Comparison of ENCODE assay signal across 8 mouse cellular contexts in genomic region chr7:29171562-29172097, GRCm38 (mm10). TPM values are rescaled to one million over a fixed set of nuclear protein-coding genes. Genes with fewer than 3 reads are reported as not detected.
DNase-seq lines count a peak whose midpoint lies in the region; ATAC-seq and TF ChIP-seq lines count a peak whose summit lies in the region.

No protein-coding gene starts in this region.

- TF ChIP-seq RAD21 in MEL (IDR thresholded peaks at IDR 0.05; ENCODE audit: low read depth, low read length), result no peak

- peak overlapping the region; percentile 74 for H3K4me2 ChIP-seq in heart, embryonic 13.5 days
- H3K4me2 ChIP-seq in hindbrain, embryonic 14.5 days (replicated peaks), result peak overlapping the region; percentile 57
- H3K4me2 ChIP-seq in midbrain, postnatal 0 days (ENCODE audit: low read depth, low read length, poor library complexity, severe bottlenecking), result peak overlapping the region; percentile 71

- H3K9ac ChIP-seq in heart, embryonic 13.5 days, result peak overlapping the region; percentile 78
- peak overlapping the region; percentile 64 for H3K9ac ChIP-seq in MEL (ENCODE audit: control insufficient read depth, low read depth, low read length, poor library complexity, severe bottlenecking)
- H3K9ac ChIP-seq in hindbrain, embryonic 14.5 days, result peak overlapping the region; percentile 31
- H3K9ac ChIP-seq in midbrain, postnatal 0 days (replicated peaks; ENCODE audit: low read length, poor library complexity, severe bottlenecking), result no peak overlapping the region

- TF ChIP-seq EP300 in MEL (IDR thresholded peaks at IDR 0.05; ENCODE audit: low read depth in 1 of 2, low read length in 2 of 2), result no peak

- H3K9me3 ChIP-seq in heart, embryonic 13.5 days, result no peaks in the 10 kb centered on the region
- no peaks in the 10 kb centered on the region for H3K9me3 ChIP-seq in MEL (replicated peaks; ENCODE audit: insufficient read depth, low read length)
- H3K9me3 ChIP-seq in hindbrain, embryonic 14.5 days (ENCODE audit: control insufficient read depth, low read length), result no peaks in the 10 kb centered on the region
- H3K9me3 ChIP-seq in midbrain, postnatal 0 days (ENCODE audit: low read length), result no peaks in the 10 kb centered on the region

- H3K79me2 ChIP-seq in MEL (ENCODE audit: control insufficient read depth, insufficient read depth, low read length, poor library complexity), result no peaks in the 10 kb centered on the region

- WGBS in heart, embryonic 13.5 days, result 4% methylated on average over 34 of the region's 34 CpGs
- 6% methylated on average over 34 of the region's 34 CpGs for WGBS in hindbrain, embryonic 14.5 days
- 10% methylated on average over 29 of the region's 34 CpGs for WGBS in midbrain, postnatal 0 days

- ATAC-seq in heart, embryonic 13.5 days (ENCODE audit: extremely low read depth, insufficient number of reproducible peaks, low FRiP score, low TSS enrichment), result no peak
- no peak for ATAC-seq in hindbrain, embryonic 14.5 days (ENCODE audit: low FRiP score)
- no peak for ATAC-seq in midbrain, postnatal 0 days (ENCODE audit: low FRiP score)
- no peak for ATAC-seq in megakaryocyte-erythroid progenitor cell, adult 5-6 weeks (replicated peaks; ENCODE audit: low FRiP score, low TSS enrichment, poor library complexity, severe bottlenecking)

- peaks cover 41% of the 10 kb centered on the region for H3K36me3 ChIP-seq in heart, embryonic 13.5 days
- H3K36me3 ChIP-seq in MEL (ENCODE audit: control insufficient read depth in 1 of 2, insufficient read depth in 2 of 2, low read length in 2 of 2), result no peaks in the 10 kb centered on the region; a peak in 1 of 4 replicates
- H3K36me3 ChIP-seq in hindbrain, embryonic 14.5 days (replicated peaks; ENCODE audit: control insufficient read depth, insufficient read depth), result peaks cover 42% of the 10 kb centered on the region
- peaks cover 39% of the 10 kb centered on the region for H3K36me3 ChIP-seq in midbrain, postnatal 0 days (ENCODE audit: insufficient read depth, low read length)

- TF ChIP-seq POLR2A in MEL (IDR thresholded peaks at IDR 0.05; ENCODE audit: control insufficient read depth in 1 of 2, insufficient read depth in 1 of 2, low read depth in 1 of 2, low read length in 2 of 2, poor library complexity in 1 of 2), result no peak

- peaks cover 45% of the 10 kb centered on the region for H3K4me1 ChIP-seq in heart, embryonic 13.5 days
- H3K4me1 ChIP-seq in MEL (ENCODE audit: control insufficient read depth in 1 of 2, insufficient read depth in 2 of 2, low read length in 2 of 2), result peaks cover 0 to 11% of the 10 kb centered on the region in 2 experiments; a peak in 2 of 4 replicates
- H3K4me1 ChIP-seq in hindbrain, embryonic 14.5 days (replicated peaks; ENCODE audit: control insufficient read depth, insufficient read depth, low read length), result peaks cover 22% of the 10 kb centered on the region
- H3K4me1 ChIP-seq in midbrain, postnatal 0 days (ENCODE audit: insufficient read depth, low read length), result peaks cover 11% of the 10 kb centered on the region; the same call in 1 of the 2 replicates

- no peak for TF ChIP-seq CTCF in MEL (IDR thresholded peaks at IDR 0.05 in 2 of 3, conservative IDR thresholded peaks at IDR 0.05 in 1 of 3; ENCODE audit: control insufficient read depth in 1 of 3, insufficient read depth in 1 of 3, low read depth in 2 of 3, low read length in 3 of 3, poor library complexity in 1 of 3, severe bottlenecking in 1 of 3)
- TF ChIP-seq CTCF in midbrain, postnatal 0 days (IDR thresholded peaks at IDR 0.05), result no peak

- peak overlapping the region; percentile 62 for H3K4me3 ChIP-seq in heart, embryonic 13.5 days
- peak overlapping the region in 1 of 2 experiments; percentile 77; a peak in 3 of 4 replicates for H3K4me3 ChIP-seq in MEL (ENCODE audit: control insufficient read depth in 1 of 2, insufficient read depth in 1 of 2, low read depth in 2 of 2, low read length in 2 of 2)
- H3K4me3 ChIP-seq in hindbrain, embryonic 14.5 days (replicated peaks; ENCODE audit: low read length), result peak overlapping the region; percentile 47
- H3K4me3 ChIP-seq in midbrain, postnatal 0 days (ENCODE audit: low read depth, low read length), result peak overlapping the region; percentile 77; the same call in 1 of the 2 replicates

- intact Hi-C loops in heart, postnatal 36 days (cut with DNase I), result loop anchor here (10.0 kb wide), 2 partner anchors 353 to 407 kb away; partner anchors contain the start of genes Nfkbib and Sirt2

- H3K27ac ChIP-seq in heart, embryonic 13.5 days (replicated peaks), result no peak overlapping the region
- no peak overlapping the region for H3K27ac ChIP-seq in MEL (ENCODE audit: control insufficient read depth, low read depth, low read length)
- no peak overlapping the region for H3K27ac ChIP-seq in hindbrain, embryonic 14.5 days
- H3K27ac ChIP-seq in midbrain, postnatal 0 days (ENCODE audit: low read depth, low read length), result no peak overlapping the region

- H3K27me3 ChIP-seq in heart, embryonic 13.5 days (replicated peaks), result peaks cover 76% of the 10 kb centered on the region
- H3K27me3 ChIP-seq in MEL (ENCODE audit: control insufficient read depth in 1 of 2, insufficient read depth in 2 of 2, low read length in 2 of 2), result no peaks in the 10 kb centered on the region
- H3K27me3 ChIP-seq in hindbrain, embryonic 14.5 days (ENCODE audit: control insufficient read depth, insufficient read depth, low read length), result peaks cover 50% of the 10 kb centered on the region
- H3K27me3 ChIP-seq in midbrain, postnatal 0 days (ENCODE audit: insufficient read depth, low read length), result peaks cover 25% of the 10 kb centered on the region

- no peak for DNase-seq in heart, postnatal 36 days
- DNase-seq in MEL (ENCODE audit: low read depth, low spot score), result no peak
- DNase-seq in hindbrain, embryonic 14.5 days (ENCODE audit: low spot score), result no peak
- DNase-seq in midbrain, postnatal 0 days (ENCODE audit: low spot score), result no peak
- DNase-seq in retina, embryonic 14.5 days (ENCODE audit: low spot score), result no peak
- no peak for DNase-seq in retina, postnatal 1 day

RNA-seq across cellular contexts. Expression of gene Spred3, which starts 1.4 kb away (rescaled TPM):
- 1.3 and 1.5 TPM in 2 replicates for polyA plus RNA-seq in heart, embryonic 13.5 days (2015; fragmentation: Nextera tagmentation; extraction: Ambion mirVana)
- under 1 TPM; 0.44 to 0.89 TPM for total RNA-seq in heart, postnatal 36 days (2021)
- 0.42 and 0.62 TPM in 2 replicates for total RNA-seq in MEL (2012; rRNA removed)
- 1 to 10 TPM in 1 of 2 experiments, not detected in 1; 3.9 TPM for polyA plus RNA-seq in MEL (2012; ENCODE audit: insufficient read depth in 1 of 2, insufficient read length in 2 of 2, low read depth in 1 of 2, low replicate concordance in 2 of 2, missing spikeins in 1 of 2)
- polyA plus RNA-seq in hindbrain, embryonic 14.5 days (2014; fragmentation: Nextera tagmentation; extraction: Ambion mirVana), result 10.3 and 10.5 TPM in 2 replicates
- total RNA-seq in midbrain, postnatal 0 days (2014; rRNA removed), result 33.3 and 35.0 TPM in 2 replicates
- polyA plus RNA-seq in midbrain, postnatal 0 days (2015; fragmentation: Nextera tagmentation; extraction: Ambion mirVana), result 10.4 and 13.1 TPM in 2 replicates
- 0.42 and 2.2 TPM in 2 replicates for total RNA-seq in megakaryocyte-erythroid progenitor cell, adult 5-6 weeks (2014; fragmentation: Nextera tagmentation)
- total RNA-seq in megakaryocyte-erythroid progenitor cell, adult 5-6 weeks (2017), result 0.99 and 1.8 TPM in 2 replicates

RNA-seq across cellular contexts. Expression of gene Ggn, which starts 1.6 kb away (rescaled TPM):
- 0.33 and 0.48 TPM in 2 replicates for polyA plus RNA-seq in heart, embryonic 13.5 days (2015; fragmentation: Nextera tagmentation; extraction: Ambion mirVana)
- total RNA-seq in heart, postnatal 36 days (2021), result under 1 TPM; 0.19 to 0.31 TPM
- total RNA-seq in MEL (2012; rRNA removed), result 0.07 and 0.19 TPM in 2 replicates
- polyA plus RNA-seq in MEL (2012; ENCODE audit: insufficient read depth in 1 of 2, insufficient read length in 2 of 2, low read depth in 1 of 2, low replicate concordance in 2 of 2, missing spikeins in 1 of 2), result 1 to 10 TPM in 1 of 2 experiments, not detected in 1; 1.0 TPM
- 0.36 and 1.0 TPM in 2 replicates for polyA plus RNA-seq in hindbrain, embryonic 14.5 days (2014; fragmentation: Nextera tagmentation; extraction: Ambion mirVana)
- total RNA-seq in midbrain, postnatal 0 days (2014; rRNA removed), result 0.49 and 1.3 TPM in 2 replicates
- 0.35 and 0.69 TPM in 2 replicates for polyA plus RNA-seq in midbrain, postnatal 0 days (2015; fragmentation: Nextera tagmentation; extraction: Ambion mirVana)
- total RNA-seq in megakaryocyte-erythroid progenitor cell, adult 5-6 weeks (2014; fragmentation: Nextera tagmentation), result not detected in 2 replicates
- 0.30 TPM in 1 of 2 replicates, not detected in the other for total RNA-seq in megakaryocyte-erythroid progenitor cell, adult 5-6 weeks (2017)

RNA-seq across cellular contexts. Expression of gene Psmd8, which starts 8.9 kb away (rescaled TPM):
- polyA plus RNA-seq in heart, embryonic 13.5 days (2015; fragmentation: Nextera tagmentation; extraction: Ambion mirVana), result 209 and 219 TPM in 2 replicates
- total RNA-seq in heart, postnatal 36 days (2021), result 100 to 1,000 TPM; 130 to 132 TPM
- 159 and 169 TPM in 2 replicates for total RNA-seq in MEL (2012; rRNA removed)
- 100 to 1,000 TPM in 1 of 2 experiments, not detected in 1; 196 TPM for polyA plus RNA-seq in MEL (2012; ENCODE audit: insufficient read depth in 1 of 2, insufficient read length in 2 of 2, low read depth in 1 of 2, low replicate concordance in 2 of 2, missing spikeins in 1 of 2)
- 295 and 302 TPM in 2 replicates for polyA plus RNA-seq in hindbrain, embryonic 14.5 days (2014; fragmentation: Nextera tagmentation; extraction: Ambion mirVana)
- 289 and 329 TPM in 2 replicates for total RNA-seq in midbrain, postnatal 0 days (2014; rRNA removed)
- 286 and 292 TPM in 2 replicates for polyA plus RNA-seq in midbrain, postnatal 0 days (2015; fragmentation: Nextera tagmentation; extraction: Ambion mirVana)
- 159 and 187 TPM in 2 replicates for total RNA-seq in megakaryocyte-erythroid progenitor cell, adult 5-6 weeks (2014; fragmentation: Nextera tagmentation)
- total RNA-seq in megakaryocyte-erythroid progenitor cell, adult 5-6 weeks (2017), result 154 and 158 TPM in 2 replicates

RNA-seq across cellular contexts. Expression of gene Fam98c, which starts 15.6 kb away (rescaled TPM):
- polyA plus RNA-seq in heart, embryonic 13.5 days (2015; fragmentation: Nextera tagmentation; extraction: Ambion mirVana), result 11.0 and 11.9 TPM in 2 replicates
- total RNA-seq in heart, postnatal 36 days (2021), result 10 to 100 TPM; 10.6 to 12.0 TPM
- total RNA-seq in MEL (2012; rRNA removed), result 11.2 and 14.3 TPM in 2 replicates
- 10 to 100 TPM in 1 of 2 experiments, not detected in 1; 32.0 TPM for polyA plus RNA-seq in MEL (2012; ENCODE audit: insufficient read depth in 1 of 2, insufficient read length in 2 of 2, low read depth in 1 of 2, low replicate concordance in 2 of 2, missing spikeins in 1 of 2)
- 25.8 and 32.8 TPM in 2 replicates for polyA plus RNA-seq in hindbrain, embryonic 14.5 days (2014; fragmentation: Nextera tagmentation; extraction: Ambion mirVana)
- total RNA-seq in midbrain, postnatal 0 days (2014; rRNA removed), result 27.5 and 32.9 TPM in 2 replicates
- polyA plus RNA-seq in midbrain, postnatal 0 days (2015; fragmentation: Nextera tagmentation; extraction: Ambion mirVana), result 37.9 and 38.0 TPM in 2 replicates
- total RNA-seq in megakaryocyte-erythroid progenitor cell, adult 5-6 weeks (2014; fragmentation: Nextera tagmentation), result 15.4 and 21.1 TPM in 2 replicates
- total RNA-seq in megakaryocyte-erythroid progenitor cell, adult 5-6 weeks (2017), result 4.8 and 20.4 TPM in 2 replicates

RNA-seq across cellular contexts. Expression of gene Rasgrp4, which starts 37.0 kb away (rescaled TPM):
- 0.56 and 0.62 TPM in 2 replicates for polyA plus RNA-seq in heart, embryonic 13.5 days (2015; fragmentation: Nextera tagmentation; extraction: Ambion mirVana)
- 1 to 10 TPM; 1.4 to 1.5 TPM for total RNA-seq in heart, postnatal 36 days (2021)
- 0.46 and 0.56 TPM in 2 replicates for total RNA-seq in MEL (2012; rRNA removed)
- polyA plus RNA-seq in MEL (2012; ENCODE audit: insufficient read depth in 1 of 2, insufficient read length in 2 of 2, low read depth in 1 of 2, low replicate concordance in 2 of 2, missing spikeins in 1 of 2), result 1 to 10 TPM in 1 of 2 experiments, not detected in 1; 1.9 TPM
- polyA plus RNA-seq in hindbrain, embryonic 14.5 days (2014; fragmentation: Nextera tagmentation; extraction: Ambion mirVana), result 0.91 and 1.1 TPM in 2 replicates
- total RNA-seq in midbrain, postnatal 0 days (2014; rRNA removed), result 0.80 and 2.2 TPM in 2 replicates
- 0.79 and 1.1 TPM in 2 replicates for polyA plus RNA-seq in midbrain, postnatal 0 days (2015; fragmentation: Nextera tagmentation; extraction: Ambion mirVana)
- total RNA-seq in megakaryocyte-erythroid progenitor cell, adult 5-6 weeks (2014; fragmentation: Nextera tagmentation), result not detected in 2 replicates
- 0.66 TPM in 1 of 2 replicates, not detected in the other for total RNA-seq in megakaryocyte-erythroid progenitor cell, adult 5-6 weeks (2017)

Comparison
In these comparisons a context has a peak if more than half of its experiments do, and no peak if none do; other contexts are left out.
1. RNA of gene Spred3, which starts 1.4 kb away (total RNA-seq): 33.3 to 35.0 TPM in midbrain, postnatal 0 days; 0.42 to 2.2 TPM in megakaryocyte-erythroid progenitor cell, adult 5-6 weeks, 0.44 to 0.89 TPM in heart, postnatal 36 days and 0.42 to 0.62 TPM in MEL; every median in the first group is over 10 times any median in the second.
2. Peak in every context shown above with its lines, with median percentiles within 50 percentile points of each other: H3K4me2 ChIP-seq.